Mouse (Mus musculus): Measurements from ENCODE around the gene Osgepl1. TPM values are rescaled to one million over a fixed set of nuclear protein-coding genes. Genes with fewer than 3 reads are reported as not detected.
"Not testable (repeated sequence)": the region's sequence is repeated elsewhere in the genome, so short reads cannot be mapped to it uniquely, and the experiment has no call there.

The Osgepl1 gene
- 10 to 100 TPM; 23.2 to 26.4 (median 24.1) TPM for total RNA-seq (2022)

DNA sequence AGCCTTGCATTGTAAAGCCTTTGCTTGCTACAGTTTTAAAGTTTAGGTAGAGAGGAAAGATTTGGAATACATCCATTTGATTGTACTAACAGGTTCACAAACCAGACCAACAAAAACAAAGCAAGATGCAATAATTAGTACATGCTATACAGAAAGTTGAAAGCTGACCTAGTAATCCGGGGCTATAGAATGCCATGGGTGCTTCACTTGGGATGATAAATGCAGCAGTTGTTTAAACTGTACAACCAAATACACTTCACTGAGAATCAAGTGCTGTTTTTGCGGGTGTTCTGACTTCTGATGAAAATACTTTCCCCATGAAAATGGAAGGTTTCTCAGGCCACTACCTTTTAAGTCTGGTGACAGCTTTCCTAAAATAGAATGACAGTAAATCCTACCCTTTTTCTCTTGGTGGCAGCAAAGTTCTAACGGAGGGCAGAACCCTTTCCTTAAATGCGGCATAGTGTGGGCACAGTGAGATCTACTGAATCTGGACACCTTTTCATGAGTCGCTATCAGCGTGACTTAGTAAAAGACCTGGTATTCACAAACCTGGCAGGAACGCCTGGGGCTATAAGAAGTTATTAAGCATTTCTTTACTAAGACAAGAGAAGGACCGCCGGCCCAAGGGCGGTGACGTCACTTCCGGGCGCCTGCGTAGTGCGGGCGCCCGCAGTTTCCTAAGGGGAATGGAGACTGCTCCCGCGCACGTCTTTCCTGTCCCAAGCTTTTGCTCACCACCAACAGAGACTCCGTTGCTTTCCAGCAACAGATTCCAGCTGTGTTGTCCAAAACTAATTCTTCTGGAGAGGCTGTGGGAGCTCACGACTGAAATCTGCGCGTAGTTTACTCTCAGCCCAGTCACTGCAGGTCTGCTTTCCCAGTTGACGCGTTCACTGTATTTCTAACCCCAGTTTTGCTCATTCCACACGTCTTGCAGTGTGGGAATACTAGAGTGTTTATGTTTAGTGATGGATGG, at the start of gene Osgepl1:
Osgepl1 (plus strand) TSS at position 636 of the 979 bp plus-strand sequence.
- peak; percentile 72 for DNase-seq

GRCm38 (mm10) chr1:53264958-53265612, 48.3 kb upstream of the Osgepl1 start:
- DNase-seq: not testable (repeated sequence)

GRCm38 (mm10) chr1:53269901-53270300, 43.5 kb upstream of the Osgepl1 start:
- peak; percentile 18 for DNase-seq

DNA sequence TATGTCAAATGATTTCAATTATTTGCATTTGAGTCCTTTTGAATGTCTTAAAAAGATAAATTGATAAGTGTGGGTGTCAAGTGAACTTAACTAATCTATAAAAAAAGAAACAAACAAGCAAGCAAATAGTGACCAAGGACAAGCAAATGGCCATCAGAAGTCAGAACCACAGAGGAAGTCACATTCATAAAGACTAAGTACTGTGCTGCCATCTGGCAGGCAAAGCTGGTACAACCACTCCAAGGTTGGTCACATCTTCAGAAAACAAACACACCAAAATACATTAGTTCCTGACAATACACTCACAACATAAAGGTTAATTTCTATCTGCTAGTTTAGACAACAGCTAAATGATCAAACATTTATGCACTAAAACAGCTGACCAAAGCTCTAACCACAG, 40.8 kb upstream of the Osgepl1 start:
- DNase-seq: peak; percentile 10

- no peak for DNase-seq
These were observed 22.2 kb upstream of the Osgepl1 start for GRCm38 (mm10) chr1:53291197-53291596.

DNA sequence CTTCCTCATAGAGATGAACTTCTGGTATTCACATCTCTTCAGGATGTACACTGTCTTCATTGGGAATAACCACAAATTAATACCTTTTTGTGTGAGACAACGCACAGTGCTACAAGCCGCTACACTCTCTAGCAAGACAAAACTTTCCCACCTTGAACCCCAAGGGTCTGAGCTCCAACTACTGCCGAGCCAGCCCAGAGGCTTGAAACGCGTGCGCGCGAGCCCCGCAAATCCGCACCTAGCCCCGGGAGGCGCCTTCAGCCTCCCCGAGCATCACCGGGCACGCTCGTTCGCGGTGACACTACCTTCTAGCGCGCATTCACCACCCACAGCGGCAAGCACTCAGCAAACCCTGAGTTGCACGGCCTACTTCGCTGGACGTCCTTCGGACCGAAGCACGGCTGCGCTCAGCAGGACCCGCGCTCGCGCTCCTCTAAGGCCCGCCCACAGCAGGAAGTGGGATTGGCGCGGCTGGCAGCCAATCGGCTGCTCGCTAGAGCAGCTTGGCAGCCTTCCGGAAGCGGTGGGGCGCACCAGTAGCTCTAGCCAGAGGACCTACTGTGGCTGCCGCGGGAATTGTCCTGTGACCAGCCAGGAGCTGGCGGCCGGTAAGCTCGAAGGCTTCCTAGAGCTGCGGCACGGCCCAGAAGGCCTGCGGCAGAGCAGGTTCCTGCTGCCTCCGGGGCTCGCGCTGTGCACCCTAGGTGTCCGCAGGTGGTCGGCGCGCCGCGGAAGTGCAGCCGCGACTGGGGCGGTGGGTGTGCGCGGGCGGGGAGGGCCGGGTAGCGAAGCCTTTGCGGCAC, 16.6 kb upstream of the Osgepl1 start, which contains the start of the genes Pms1, Ormdl1 and Gm28778:
Pms1 (minus strand) TSS at position 438 of the 803 bp plus-strand sequence.
Ormdl1 (plus strand) TSS at position 515 of the 803 bp plus-strand sequence.
Gm28778 (plus strand) TSS at position 531 of the 803 bp plus-strand sequence.
- DNase-seq: peak; percentile 92

DNA sequence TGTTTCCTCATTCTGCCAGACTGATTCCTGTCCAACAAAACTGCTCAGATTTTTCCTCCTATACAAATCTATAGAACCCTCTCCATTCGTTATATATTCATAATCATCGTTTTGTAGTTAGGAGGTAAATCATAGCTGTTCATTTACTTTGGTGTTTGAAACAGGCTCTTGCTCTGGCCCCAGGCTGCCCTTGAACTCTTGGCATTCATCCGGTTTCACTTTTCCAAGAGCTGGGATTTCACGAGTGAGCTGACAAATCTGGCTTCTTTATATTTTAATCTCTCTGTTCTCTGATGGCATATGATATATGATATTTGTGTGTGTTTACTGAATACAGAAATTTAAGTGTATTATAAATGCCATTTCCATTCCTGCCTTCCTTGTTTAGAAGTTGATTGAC, 12.9 kb upstream of the Osgepl1 start:
- no peak for DNase-seq

DNA sequence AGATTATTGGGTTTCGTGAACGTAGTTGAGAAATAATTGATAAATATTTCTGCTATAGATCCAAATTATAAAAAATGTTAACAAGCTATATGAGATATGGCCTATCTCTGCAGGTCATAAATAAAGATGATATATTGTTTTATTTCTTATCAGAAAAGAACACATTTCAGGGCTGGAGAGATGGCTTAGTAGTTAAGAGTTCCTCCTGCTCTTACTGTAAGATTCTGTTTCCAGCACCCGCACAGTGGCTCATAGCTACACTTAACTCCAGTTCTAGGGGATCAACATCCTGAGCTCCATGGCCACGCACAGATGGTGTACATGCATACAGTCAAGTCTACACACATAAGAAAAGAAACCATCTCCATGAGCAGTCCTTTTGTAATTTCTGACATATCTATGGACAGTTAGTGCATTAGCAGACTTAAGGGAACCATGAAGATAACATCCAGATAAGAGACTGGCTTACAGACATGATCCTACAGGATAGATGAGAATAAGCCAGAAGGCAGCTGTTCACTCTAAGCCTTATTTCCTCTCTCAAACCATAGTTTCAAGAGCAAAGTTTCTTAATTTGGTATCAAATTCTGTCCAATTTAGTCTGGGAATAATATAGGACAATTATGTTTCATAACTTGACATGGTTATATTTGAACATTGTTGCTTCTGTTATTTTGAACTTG, 8.4 kb downstream of the Osgepl1 start:
- DNase-seq: no peak

GRCm38 (mm10) chr1:53323254-53323653, 9.8 kb downstream of the Osgepl1 start:
- DNase-seq: no peak

DNA sequence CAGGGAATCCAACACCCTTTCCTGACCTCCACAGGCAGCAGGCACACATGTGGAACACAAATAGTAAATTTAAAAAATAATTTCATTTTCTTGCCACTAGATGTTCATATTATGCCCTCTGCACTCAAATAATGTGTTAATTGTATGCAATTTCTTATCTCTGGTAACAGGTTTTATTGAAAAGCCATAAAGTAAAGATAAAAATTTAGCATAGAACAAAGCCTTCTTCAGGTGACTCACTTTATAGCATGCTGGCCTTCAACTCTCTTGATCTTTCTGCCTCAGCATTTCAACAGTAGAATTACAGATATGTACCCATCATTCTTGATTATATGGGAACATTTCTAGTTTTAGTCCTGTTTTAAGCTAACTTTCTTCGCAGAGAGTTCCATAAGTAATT, 10.9 kb downstream of the Osgepl1 start:
- no peak for DNase-seq

GRCm38 (mm10) chr1:53324827-53325494, 11.5 kb downstream of the Osgepl1 start:
- DNase-seq: no peak

DNA sequence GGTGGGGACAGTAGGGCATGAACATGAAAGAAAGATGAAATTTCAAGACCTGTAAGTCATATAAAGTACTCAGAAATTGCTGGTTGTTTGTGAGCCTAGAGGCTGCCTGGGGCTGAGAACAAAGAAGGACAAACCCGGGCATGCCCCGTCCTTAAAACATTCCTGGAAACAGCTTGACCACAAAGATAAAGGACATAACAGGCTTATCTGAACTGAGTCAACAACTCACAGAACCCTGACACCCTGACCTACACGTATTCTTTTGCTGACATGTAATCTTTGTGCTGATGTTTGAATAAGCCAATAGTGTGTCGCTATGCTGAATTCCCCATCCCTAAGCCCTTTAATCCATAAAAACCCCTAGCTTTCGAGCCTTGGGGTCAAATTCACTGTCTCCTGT, 20.1 kb downstream of the Osgepl1 start:
- not testable (repeated sequence) for DNase-seq

DNA sequence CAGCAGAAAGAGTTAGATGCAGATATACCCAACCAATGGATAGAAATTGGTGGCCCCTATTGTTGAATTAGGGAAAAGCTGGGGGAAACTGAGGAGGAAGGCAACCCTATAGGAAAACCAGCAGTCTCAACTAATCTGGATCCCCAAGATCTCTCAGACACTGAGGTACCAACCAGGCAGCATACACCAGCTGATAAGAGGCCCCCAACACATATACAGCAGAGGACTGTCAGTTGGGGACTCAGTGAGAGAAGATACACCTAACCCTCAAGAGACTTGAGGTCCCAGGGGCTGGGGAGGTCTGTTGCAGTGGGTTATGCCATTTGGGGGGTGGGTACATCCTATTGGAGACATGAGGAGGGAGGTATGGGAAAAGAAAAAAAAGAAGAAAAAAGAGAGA, 22.0 kb downstream of the Osgepl1 start:
- no peak for DNase-seq

- not testable (repeated sequence) for DNase-seq
These were observed 24.0 kb downstream of the Osgepl1 start for GRCm38 (mm10) chr1:53337403-53337802.

DNA sequence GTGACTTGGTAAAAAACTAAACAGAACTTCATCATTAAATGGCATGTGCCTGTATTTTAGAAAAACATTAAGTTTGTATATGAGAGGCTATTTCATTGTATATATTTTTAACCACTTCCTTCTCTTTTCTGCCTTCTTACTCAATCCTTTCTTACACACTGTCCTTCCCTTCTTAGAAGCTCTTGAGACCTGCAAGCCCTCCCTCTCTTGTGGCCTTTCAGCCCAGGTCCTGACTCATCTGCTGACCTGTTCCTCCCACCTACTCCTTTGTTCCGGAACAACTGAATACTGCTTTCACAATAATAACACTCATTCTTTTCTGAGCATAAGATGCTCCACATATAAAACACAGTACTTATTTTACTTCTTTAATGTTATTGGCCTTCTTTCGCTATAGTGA, 27.6 kb downstream of the Osgepl1 start:
- no peak for DNase-seq

DNA sequence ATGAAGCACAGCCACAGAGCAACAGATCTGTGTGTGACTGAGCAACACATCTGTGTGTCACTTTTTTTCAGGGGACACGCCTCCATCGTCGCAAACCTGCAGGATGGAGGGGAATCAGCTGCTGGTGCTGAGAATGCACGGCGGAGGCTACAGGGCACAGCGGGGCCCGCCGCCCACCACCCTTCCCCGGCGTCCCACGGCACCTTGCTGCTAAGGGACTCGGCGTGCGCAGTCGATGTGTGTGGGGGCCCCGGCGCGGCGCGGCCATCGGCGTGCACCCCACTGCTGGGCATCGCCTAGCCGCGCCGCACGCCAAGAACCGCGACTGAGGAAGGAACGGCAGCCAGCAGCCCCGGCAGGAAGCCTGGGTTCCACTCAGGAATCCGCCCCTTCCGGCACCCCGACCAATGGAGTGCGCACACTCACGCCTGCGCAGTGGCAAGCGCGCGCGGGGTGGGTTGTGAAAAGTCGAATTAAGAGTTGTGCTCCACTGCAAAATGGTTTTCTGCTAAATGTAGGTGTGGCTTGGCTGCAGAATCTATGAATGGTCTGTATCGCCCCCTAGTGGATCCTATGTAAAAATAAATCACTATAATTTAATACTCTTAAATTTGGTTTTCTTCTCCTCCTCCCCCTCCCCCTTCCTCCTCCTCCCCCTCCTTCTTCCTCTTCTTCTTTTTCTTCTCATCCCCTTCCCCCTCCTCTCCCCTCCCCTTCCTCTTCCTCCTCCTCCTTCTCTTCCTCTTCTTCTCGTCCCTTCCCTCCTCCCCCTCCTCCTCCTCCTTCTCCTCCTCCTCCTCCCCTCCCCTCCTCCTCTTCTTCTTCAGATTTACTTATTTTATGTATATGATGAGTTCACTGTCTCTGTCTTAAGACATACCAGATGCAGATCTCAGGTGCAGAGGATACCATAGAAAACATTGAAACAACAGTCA, 39.2 kb downstream of the Osgepl1 start, which contains the start of the genes Asdurf, Gm28551 and Asnsd1:
Asdurf (minus strand) TSS at position 293 of the 935 bp plus-strand sequence.
Gm28551 (minus strand) TSS at position 341 of the 935 bp plus-strand sequence.
Asnsd1 (minus strand) TSS at position 426 of the 935 bp plus-strand sequence.
- DNase-seq: peak; percentile 97

GRCm38 (mm10) chr1:53358988-53359387, 45.6 kb downstream of the Osgepl1 start:
- no peak for DNase-seq

Measured in adrenal gland, adult 8-10 months (tissue).